Mouse (Mus musculus) megakaryocyte-erythroid progenitor cell, adult 5-6 weeks (primary cell): ENCODE results near the gene Pde7b. TPM values are rescaled to one million over a fixed set of nuclear protein-coding genes. Genes with fewer than 3 reads are reported as not detected.

Source experiments
- ATAC-seq: replicated peaks from 2 replicates; pipeline ENCODE4 v1.8.0; 2016; ENCODE audit warnings: mild to moderate bottlenecking, inconsistent platforms; ENCODE audit not compliant: severe bottlenecking, poor library complexity, low FRiP score, low TSS enrichment
- total RNA-seq, 2 experiments: library from RNA; stranded (forward) in 1 of 2; stranded (reverse) in 1 of 2; fragments of 200-1000, 215-1000 nt in 1 of 2; fragments of >200 nt in 1 of 2; fragmentation: Nextera tagmentation in 1 of 2; gene quantifications; 2 replicates each; pipeline ENCODE4 v1.2.3; 2014 to 2017

Gene Pde7b
- total RNA-seq, 2 experiments from 2014 or later, result not detected

GRCm38 (mm10) chr10:20571521-20571920 is 153.4 kb downstream of the Pde7b start:
- ATAC-seq, result no peak

GRCm38 (mm10) chr10:20568630-20569029 is 156.2 kb downstream of the Pde7b start:
- ATAC-seq, result no peak

- no peak for ATAC-seq
Observed at GRCm38 (mm10) chr10:20567684-20568236, 157.1 kb downstream of the Pde7b start.

GRCm38 (mm10) chr10:20556477-20556876 is 168.4 kb downstream of the Pde7b start:
- ATAC-seq, result no peak

- ATAC-seq, result no peak
Observed at GRCm38 (mm10) chr10:20551341-20551740, 173.5 kb downstream of the Pde7b start.

- no peak for ATAC-seq
Observed at GRCm38 (mm10) chr10:20550771-20551170, 174.1 kb downstream of the Pde7b start.

- no peak for ATAC-seq
Observed at GRCm38 (mm10) chr10:20550161-20550560, 174.7 kb downstream of the Pde7b start.

GRCm38 (mm10) chr10:20548833-20549710 is 175.8 kb downstream of the Pde7b start:
- no peak for ATAC-seq

- peak; percentile 57; the same call in 1 of the 2 replicates for ATAC-seq
Observed at GRCm38 (mm10) chr10:20547951-20548551, 176.8 kb downstream of the Pde7b start.

- ATAC-seq, result no peak
Observed at GRCm38 (mm10) chr10:20543121-20543520, 181.8 kb downstream of the Pde7b start.

- ATAC-seq, result no peak
Observed at GRCm38 (mm10) chr10:20533811-20534210, 191.1 kb downstream of the Pde7b start.

GRCm38 (mm10) chr10:20531921-20532320 is 193.0 kb downstream of the Pde7b start:
- no peak for ATAC-seq

GRCm38 (mm10) chr10:20528544-20529411 is 196.1 kb downstream of the Pde7b start:
- ATAC-seq, result no peak

- ATAC-seq, result no peak
Observed at GRCm38 (mm10) chr10:20527737-20528136, 197.1 kb downstream of the Pde7b start.

GRCm38 (mm10) chr10:20518529-20518889 is 206.4 kb downstream of the Pde7b start:
- ATAC-seq, result peak; percentile 63; the same call in 1 of the 2 replicates

GRCm38 (mm10) chr10:20517756-20518528 is 206.9 kb downstream of the Pde7b start:
- ATAC-seq, result peak; percentile 57

GRCm38 (mm10) chr10:20513891-20514290 is 211.0 kb downstream of the Pde7b start:
- no peak for ATAC-seq

GRCm38 (mm10) chr10:20513461-20513860 is 211.4 kb downstream of the Pde7b start:
- no peak for ATAC-seq

GRCm38 (mm10) chr10:20509819-20510218 is 215.1 kb downstream of the Pde7b start:
- no peak for ATAC-seq
